In genomic region chr12:85569393-85570157, GRCm38 (mm10) we compare ENCODE assay signal across 10 mouse cellular contexts. TPM values are rescaled to one million over a fixed set of nuclear protein-coding genes. Genes with fewer than 3 reads are reported as not detected.
DNase-seq lines count a peak whose midpoint lies in the region.
"Had no signal": no experiment of that assay in that cellular context is flagged by ENCODE, and none has a peak within 500 bp of the region (broad histone marks: within the 10 kb centered on the region; RNA-seq: fewer than 3 reads in every experiment).

No protein-coding gene starts in this region.

- peaks cover 19% of the 10 kb centered on the region for H3K4me1 ChIP-seq in megakaryocyte, embryonic 14.5 days

- peak overlapping the region; percentile 34 for H3K4me3 ChIP-seq in megakaryocyte, embryonic 14.5 days (replicated peaks)
- H3K4me3 ChIP-seq: heart, embryonic 15.5 days; liver, embryonic 13.5 days had no signal

- H3K27me3 ChIP-seq in megakaryocyte, embryonic 14.5 days (replicated peaks): peaks cover 77% of the 10 kb centered on the region
- H3K27me3 ChIP-seq: heart, embryonic 15.5 days; liver, embryonic 13.5 days had no signal

- H3K36me3 ChIP-seq in megakaryocyte, embryonic 14.5 days (replicated peaks; ENCODE audit: low read length): no peaks in the 10 kb centered on the region
- H3K36me3 ChIP-seq: heart, embryonic 15.5 days; liver, embryonic 13.5 days had no signal

- no peaks in the 10 kb centered on the region; the same call in 1 of the 2 replicates for H3K9me3 ChIP-seq in megakaryocyte, embryonic 14.5 days
- H3K9me3 ChIP-seq: heart, embryonic 15.5 days; liver, embryonic 13.5 days had no signal

- peak; percentile 47 to 57 for DNase-seq in layer of hippocampus, adult 18-20 months (ENCODE audit: low spot score in 2 of 2)
- DNase-seq in layer of hippocampus, postnatal 14 days (ENCODE audit: low spot score in 2 of 2): no peak
- DNase-seq in adipocyte (ENCODE audit: low spot score): peak; percentile 40
- DNase-seq in fibroblast of lung, adult 2 months (ENCODE audit: low read depth): peak; percentile 49
- no peak for DNase-seq in natural killer cell, adult 2 months (ENCODE audit: low spot score in 2 of 2)
- DNase-seq in embryo, embryonic 11 days: no peak
- no peak for DNase-seq in ovary, postnatal 36 days (ENCODE audit: low spot score)
- DNase-seq: liver, embryonic 13.5 days had no signal

RNA-seq across cellular contexts. Expression of gene Jdp2, which starts 29.3 kb away (rescaled TPM):
- total RNA-seq in layer of hippocampus, adult 18-20 months (2021): 10 to 100 TPM; 44.6 to 55.5 TPM
- 10 to 100 TPM; 29.4 to 34.1 TPM for total RNA-seq in layer of hippocampus, postnatal 14 days (2021)
- 5.4 and 7.1 TPM in 2 replicates for polyA plus RNA-seq in megakaryocyte, embryonic 14.5 days (2012; ENCODE audit: insufficient read depth, low replicate concordance)

Comparison
In these comparisons a context has a peak if more than half of its experiments do, and no peak if none do; other contexts are left out.
1. DNase-seq: peak in layer of hippocampus, adult 18-20 months (2 of 2), adipocyte (single experiment) and fibroblast of lung, adult 2 months (single experiment); none in layer of hippocampus, postnatal 14 days (0 of 2), natural killer cell, adult 2 months (0 of 2), embryo, embryonic 11 days (single experiment) and ovary, postnatal 36 days (single experiment).